Mouse (Mus musculus) kidney, postnatal 4 days (tissue): ENCODE results near the gene Sptbn4.
A peak's percentile ranks its signal among the peaks of the same experiment; 100 is the strongest.

ENCODE experiments used
- DNase-seq, 2 experiments: peaks; one replicate each; pipeline ENCODE4 v3.0.0; 2021; ENCODE audit warnings: mixed read lengths in 2 of 2

The Sptbn4 gene

GRCm38 (mm10) chr7:27379836-27380235 is 67.7 kb downstream of the Sptbn4 start:
- DNase-seq = no peak

- DNase-seq = peak; percentile 63 to 71
Observed at GRCm38 (mm10) chr7:27378431-27378830, 69.1 kb downstream of the Sptbn4 start.

GRCm38 (mm10) chr7:27375274-27375673 is 72.2 kb downstream of the Sptbn4 start:
- peak in 1 of 2 experiments; percentile 25 for DNase-seq

- DNase-seq = peak; percentile 30 to 52
Observed at GRCm38 (mm10) chr7:27371715-27372462, 75.6 kb downstream of the Sptbn4 start.

GRCm38 (mm10) chr7:27369111-27369510 is 78.4 kb downstream of the Sptbn4 start:
- no peak for DNase-seq

DNA sequence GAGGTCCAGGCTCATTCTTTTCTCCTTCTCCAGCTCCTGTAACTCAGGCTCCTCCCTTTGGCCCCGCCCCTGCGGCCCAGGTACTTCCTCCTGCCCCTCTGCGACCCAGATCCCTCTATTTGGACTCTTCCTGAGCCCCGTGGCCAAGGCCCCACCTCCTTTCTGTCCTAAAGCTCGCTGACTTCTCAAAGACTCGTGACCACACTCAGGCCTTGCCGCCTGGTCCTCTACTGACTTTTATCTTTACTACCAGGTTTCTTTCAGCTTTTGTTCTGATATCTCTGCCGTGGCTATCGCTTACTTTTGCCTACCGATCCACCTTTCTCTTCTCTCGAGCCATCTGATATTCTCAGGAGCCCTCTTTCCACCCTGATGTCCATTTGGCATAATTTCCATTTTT is 79.5 kb downstream of the Sptbn4 start:
- peak; percentile 21 to 32 for DNase-seq

DNA sequence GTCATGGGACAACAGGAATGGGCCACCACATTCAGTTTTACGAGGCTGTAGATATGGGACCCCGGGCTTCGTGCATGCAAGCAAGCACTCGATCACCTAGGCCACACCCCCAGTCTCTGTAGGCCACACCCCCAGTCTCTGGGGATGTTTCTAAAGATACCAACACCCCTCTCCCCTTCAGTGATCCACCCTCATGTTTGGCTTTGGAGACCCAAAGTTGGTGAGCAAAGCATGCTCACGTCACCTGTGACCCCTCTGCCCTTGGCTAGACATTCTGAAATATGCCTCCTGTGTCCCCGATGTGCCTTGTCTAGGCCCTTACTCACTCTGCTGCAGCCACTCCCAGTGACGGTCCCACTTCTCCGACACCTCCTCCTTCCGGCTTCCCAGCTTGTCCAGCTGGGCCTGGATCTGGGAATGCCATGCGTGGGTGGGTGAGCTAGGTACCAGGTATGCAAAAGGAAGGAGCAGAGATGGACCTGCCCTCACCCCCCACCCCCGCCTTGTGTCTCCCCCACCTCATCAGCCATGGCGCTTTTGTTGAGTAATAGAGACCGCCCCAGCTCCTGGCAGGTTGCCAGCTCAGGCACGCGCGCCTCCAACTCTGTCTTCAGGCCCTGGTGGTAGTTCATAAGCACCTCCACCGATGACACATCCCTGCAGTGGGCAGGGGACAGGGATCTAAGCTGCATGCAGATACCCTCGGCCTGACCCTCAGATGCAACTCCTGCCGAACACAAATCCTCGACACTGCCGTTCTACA is 81.2 kb downstream of the Sptbn4 start:
- DNase-seq = peak; percentile 43 to 47

GRCm38 (mm10) chr7:27364379-27364778 is 83.1 kb downstream of the Sptbn4 start:
- DNase-seq = no peak

- DNase-seq = peak; percentile 100
Observed at GRCm38 (mm10) chr7:27361283-27361946, 86.1 kb downstream of the Sptbn4 start.

- no peak for DNase-seq
Observed at GRCm38 (mm10) chr7:27360749-27361148, 86.7 kb downstream of the Sptbn4 start.

- no peak for DNase-seq
Observed at GRCm38 (mm10) chr7:27359706-27360358, 87.7 kb downstream of the Sptbn4 start.

GRCm38 (mm10) chr7:27359162-27359561 is 88.3 kb downstream of the Sptbn4 start:
- DNase-seq = no peak

DNA sequence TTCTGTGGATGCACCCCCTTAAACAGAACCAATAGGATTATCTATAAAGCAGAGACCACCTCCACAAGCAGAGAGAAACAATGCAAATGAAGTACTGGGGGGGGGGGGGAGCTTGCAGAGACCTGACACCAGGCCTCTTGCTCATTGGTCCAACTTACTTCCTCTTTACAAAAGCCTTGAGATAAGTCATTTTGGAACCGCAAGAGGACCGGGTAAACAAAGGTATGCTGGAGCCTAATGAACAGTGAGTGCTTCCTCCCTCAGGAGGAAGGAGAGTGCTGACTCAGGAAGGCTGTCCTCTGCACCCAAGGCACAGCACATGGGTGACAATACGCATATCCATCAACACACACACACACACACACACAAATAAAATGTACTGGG is 89.9 kb downstream of the Sptbn4 start:
- DNase-seq = no peak

- DNase-seq = peak; percentile 60 to 69
Observed at GRCm38 (mm10) chr7:27356861-27357594, 90.5 kb downstream of the Sptbn4 start, which contains the start of gene Gm20479. Gm20479 (minus strand) TSS chr7:27357419.

DNA sequence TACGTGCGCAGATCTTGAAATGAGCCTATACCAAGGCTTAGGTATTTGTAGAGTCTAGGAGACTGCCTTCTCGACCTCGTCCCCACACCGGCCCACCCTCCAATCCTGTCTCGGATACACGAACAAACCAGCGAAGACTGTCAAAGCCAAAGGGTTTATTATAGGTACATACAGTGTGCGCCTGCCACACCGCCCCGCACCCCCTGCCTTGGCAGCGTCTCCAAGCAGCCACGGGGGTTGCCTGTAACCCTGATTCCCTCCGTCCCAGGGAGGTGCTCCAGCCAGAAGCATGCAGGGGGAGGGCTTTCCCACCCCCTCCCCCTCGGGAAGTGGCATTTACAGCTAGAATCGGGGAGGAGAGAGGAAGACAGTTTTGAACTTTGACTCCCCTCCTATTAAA is 91.2 kb downstream of the Sptbn4 start:
- DNase-seq = peak; percentile 63 to 72

GRCm38 (mm10) chr7:27355745-27356240 is 91.7 kb downstream of the Sptbn4 start, which contains the start of gene Shkbp1:
Shkbp1 (minus strand) TSS chr7:27356019.
- DNase-seq = peak; percentile 88 to 92

DNA sequence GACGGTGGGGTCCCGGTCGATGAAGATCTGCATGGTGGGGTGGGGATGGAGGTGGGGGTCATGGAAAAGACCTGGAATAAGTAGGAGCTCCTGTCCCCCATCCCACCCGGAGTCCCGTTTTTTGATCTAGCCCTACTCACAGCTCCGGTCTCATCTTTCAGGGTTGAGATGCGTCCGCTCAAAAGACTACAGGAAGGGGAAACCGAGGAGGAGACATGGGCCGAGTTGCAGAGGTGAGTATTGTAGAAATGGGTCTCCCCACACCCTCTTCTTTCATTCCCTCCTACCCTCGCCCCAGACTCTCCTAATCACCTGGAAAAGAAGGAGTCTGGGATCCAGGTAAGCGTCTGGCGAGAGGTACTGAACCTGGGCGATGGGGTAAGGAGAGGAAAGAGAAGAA is 92.2 kb downstream of the Sptbn4 start:
- no peak for DNase-seq

DNA sequence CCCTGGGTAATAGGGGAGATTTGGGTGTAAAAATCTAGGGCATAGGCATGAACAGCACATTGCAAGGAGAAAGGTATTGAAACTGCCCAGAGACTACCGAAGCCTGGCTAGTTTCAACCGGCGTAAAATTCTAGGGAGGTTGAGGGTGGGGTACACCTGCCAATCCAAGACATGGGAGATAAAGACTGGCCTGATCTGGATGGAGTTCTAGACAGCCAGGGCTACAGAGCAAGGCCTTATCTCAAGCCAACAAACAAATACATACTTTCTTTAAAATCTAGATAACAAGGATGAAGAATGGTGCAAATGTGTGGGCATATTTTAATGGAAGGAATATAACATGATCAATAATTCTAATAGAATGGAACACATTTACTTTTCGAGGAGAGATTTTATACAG is 92.7 kb downstream of the Sptbn4 start:
- no peak for DNase-seq

DNA sequence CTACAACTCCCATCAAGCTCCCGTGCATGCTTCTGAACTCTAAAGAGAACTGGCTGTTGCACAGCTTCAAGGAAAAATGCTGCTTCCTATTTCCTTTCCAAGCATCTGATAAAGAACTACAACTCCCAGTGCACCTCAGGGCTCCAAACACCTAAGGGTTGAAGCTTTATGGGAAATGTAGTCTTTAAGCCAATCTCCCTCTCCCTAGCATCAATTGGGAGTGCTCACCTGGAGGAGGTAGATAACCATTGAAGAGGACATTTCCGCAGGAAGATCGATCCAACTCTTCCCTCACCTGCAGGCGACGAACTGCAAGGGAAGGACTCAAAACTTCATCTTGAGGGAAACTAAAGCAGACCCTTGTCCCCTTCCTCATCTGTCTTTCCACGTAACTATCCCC is 93.3 kb downstream of the Sptbn4 start:
- DNase-seq = peak in 1 of 2 experiments; percentile 37

DNA sequence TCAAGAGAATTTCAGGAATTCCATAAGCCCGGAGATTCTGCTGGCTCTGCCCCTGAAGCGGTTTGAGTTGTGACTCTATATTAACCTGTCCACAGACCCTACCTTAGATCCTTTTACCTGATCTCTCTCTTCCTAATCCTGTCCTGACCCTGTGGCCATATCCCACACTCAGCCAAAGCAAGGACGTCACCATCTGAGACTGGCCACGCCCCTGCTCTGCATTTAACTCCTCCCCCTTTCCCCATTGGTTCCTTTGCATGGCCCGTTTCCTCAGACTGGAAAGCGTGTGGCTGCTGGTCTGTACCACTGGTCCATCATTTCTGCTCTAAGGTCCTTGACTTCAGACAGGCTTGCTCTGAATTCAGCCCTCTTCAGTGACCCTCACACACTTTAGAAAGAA is 102.0 kb downstream of the Sptbn4 start:
- DNase-seq = peak in 1 of 2 experiments; percentile 47

DNA sequence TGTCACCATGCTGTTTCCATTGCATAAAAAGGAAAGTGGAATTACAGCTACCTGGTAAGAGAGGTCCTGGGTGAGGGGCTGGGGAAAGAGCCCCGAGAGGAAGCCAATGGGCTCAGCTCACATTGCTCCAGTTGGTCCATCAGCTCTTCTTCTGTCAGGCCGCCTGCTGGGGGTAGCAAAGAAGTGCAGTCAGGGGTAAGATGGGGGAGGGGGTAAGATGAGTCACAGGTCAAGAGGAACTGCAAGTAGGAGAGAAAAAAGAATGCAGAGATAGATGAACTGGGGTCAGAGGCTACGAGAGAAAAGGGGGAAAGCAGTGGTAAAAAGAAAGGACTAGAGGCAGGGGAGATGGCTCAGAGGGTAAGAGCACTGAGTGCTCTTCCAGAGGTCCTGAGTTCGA is 104.9 kb downstream of the Sptbn4 start:
- DNase-seq = no peak

DNA sequence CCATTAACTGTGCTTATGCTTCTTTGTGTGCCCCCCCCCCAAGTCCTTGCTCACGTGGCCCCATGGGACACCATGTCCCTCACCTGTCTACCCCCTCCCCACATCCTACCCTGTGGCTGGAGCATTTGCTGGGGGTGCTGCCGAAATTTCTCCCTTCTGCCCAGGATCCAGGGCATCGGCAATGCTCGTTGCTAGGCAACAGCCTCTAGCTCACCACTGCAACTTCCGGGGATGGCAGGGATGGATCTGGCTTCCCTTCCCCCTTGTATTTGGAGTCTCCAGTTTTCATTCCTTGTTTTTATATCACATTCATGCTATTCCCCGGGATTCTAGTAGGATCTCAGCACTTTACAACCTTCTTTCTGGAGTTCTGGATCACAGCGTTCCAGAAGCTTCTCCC is 108.0 kb downstream of the Sptbn4 start:
- DNase-seq = no peak
